Mouse (Mus musculus): ENCODE results near the gene Cacna1h. TPM values are rescaled to one million over a fixed set of nuclear protein-coding genes. Genes with fewer than 3 reads are reported as not detected.

The Cacna1h gene
- 10.3 and 10.6 TPM in 2 replicates for polyA plus RNA-seq (2014; fragmentation: Nextera tagmentation; extraction: Ambion mirVana)

- Histone ChIP-seq H3K4me2 (peak within 1 kb of the TSS; percentile 74), H3K27me3 (ENCODE audit: control insufficient read depth, insufficient read depth, low read length) (peaks cover 3% of the 10 kb centered on the region; the same call in 1 of the 2 replicates), H3K4me1 (ENCODE audit: control insufficient read depth, insufficient read depth, low read length) (peaks cover 34% of the 10 kb centered on the region), H3K9me3 (replicated peaks; ENCODE audit: control insufficient read depth, low read length) (no peaks in the 10 kb centered on the region), H3K4me3 (ENCODE audit: low read depth, low read length) (peak within 1 kb of the TSS; percentile 64), H3K36me3 (ENCODE audit: control insufficient read depth, insufficient read depth, low read length) (no peaks in the 10 kb centered on the region; the same call in 1 of the 2 replicates), H3K9ac (ENCODE audit: low read depth, low read length) (peak within 1 kb of the TSS; percentile 88), H3K27ac (ENCODE audit: low read depth, low read length) (peak within 1 kb of the TSS; percentile 77)
- under 1% methylated on average over 68 of the region's 103 CpGs for WGBS (ENCODE audit: insufficient replicate concordance)
- peak; percentile 81 for ATAC-seq (replicated peaks; ENCODE audit: insufficient number of reproducible peaks, low FRiP score, low TSS enrichment)
Measured at GRCm38 (mm10) chr17:25433617-25434606, at the start of gene Cacna1h. Gene Cacna1h, minus strand, starts transcription at chr17:25433783.

- Histone ChIP-seq H3K27me3 (ENCODE audit: control insufficient read depth, insufficient read depth, low read length) (peaks cover 11% of the 10 kb centered on the region; the same call in 1 of the 2 replicates), H3K9ac (ENCODE audit: low read depth, low read length) (no peak overlapping the region), H3K9me3 (replicated peaks; ENCODE audit: control insufficient read depth, low read length) (no peaks in the 10 kb centered on the region), H3K27ac (ENCODE audit: low read depth, low read length) (peak overlapping the region; percentile 76; the same call in 1 of the 2 replicates), H3K4me1 (ENCODE audit: control insufficient read depth, insufficient read depth, low read length) (peaks cover 25% of the 10 kb centered on the region), H3K4me2 (no peak overlapping the region), H3K36me3 (ENCODE audit: control insufficient read depth, insufficient read depth, low read length) (no peaks in the 10 kb centered on the region), H3K4me3 (ENCODE audit: low read depth, low read length) (no peak overlapping the region)
- ATAC-seq (replicated peaks; ENCODE audit: insufficient number of reproducible peaks, low FRiP score, low TSS enrichment), result no peak
- 61% methylated on average over 6 of the region's 6 CpGs for WGBS (ENCODE audit: insufficient replicate concordance)
Measured at GRCm38 (mm10) chr17:25482092-25482491, 48.5 kb upstream of the Cacna1h start.

GRCm38 (mm10) chr17:25480820-25481219, 47.2 kb upstream of the Cacna1h start:
- Histone ChIP-seq H3K4me2 (no peak overlapping the region), H3K36me3 (ENCODE audit: control insufficient read depth, insufficient read depth, low read length) (no peaks in the 10 kb centered on the region), H3K9me3 (replicated peaks; ENCODE audit: control insufficient read depth, low read length) (no peaks in the 10 kb centered on the region), H3K4me1 (ENCODE audit: control insufficient read depth, insufficient read depth, low read length) (peaks cover 27% of the 10 kb centered on the region), H3K27me3 (ENCODE audit: control insufficient read depth, insufficient read depth, low read length) (0 out of 2 replicates have a peak, but pooled peaks cover 9% of the 10 kb centered on the region), H3K9ac (ENCODE audit: low read depth, low read length) (no peak overlapping the region), H3K27ac (ENCODE audit: low read depth, low read length) (peak overlapping the region; percentile 76), H3K4me3 (ENCODE audit: low read depth, low read length) (no peak overlapping the region)
- peak; percentile 44; the same call in 1 of the 2 replicates for ATAC-seq (replicated peaks; ENCODE audit: insufficient number of reproducible peaks, low FRiP score, low TSS enrichment)
- 33% methylated on average over 4 of the region's 4 CpGs for WGBS (ENCODE audit: insufficient replicate concordance)

GRCm38 (mm10) chr17:25480152-25480551, 46.6 kb upstream of the Cacna1h start:
- WGBS (ENCODE audit: insufficient replicate concordance), result 31% methylated on average over 8 of the region's 8 CpGs
- Histone ChIP-seq H3K36me3 (ENCODE audit: control insufficient read depth, insufficient read depth, low read length) (no peaks in the 10 kb centered on the region), H3K4me3 (ENCODE audit: low read depth, low read length) (no peak overlapping the region), H3K4me1 (ENCODE audit: control insufficient read depth, insufficient read depth, low read length) (peaks cover 23% of the 10 kb centered on the region), H3K27ac (ENCODE audit: low read depth, low read length) (peak overlapping the region; percentile 76; the same call in 1 of the 2 replicates), H3K4me2 (peak overlapping the region; percentile 40), H3K9me3 (replicated peaks; ENCODE audit: control insufficient read depth, low read length) (no peaks in the 10 kb centered on the region), H3K27me3 (ENCODE audit: control insufficient read depth, insufficient read depth, low read length) (peaks cover 13% of the 10 kb centered on the region; the same call in 1 of the 2 replicates), H3K9ac (ENCODE audit: low read depth, low read length) (no peak overlapping the region)
- no peak for ATAC-seq (replicated peaks; ENCODE audit: insufficient number of reproducible peaks, low FRiP score, low TSS enrichment)

GRCm38 (mm10) chr17:25475946-25476744, 42.6 kb upstream of the Cacna1h start:
- 41% methylated on average over 19 of the region's 19 CpGs for WGBS (ENCODE audit: insufficient replicate concordance)
- Histone ChIP-seq H3K36me3 (ENCODE audit: control insufficient read depth, insufficient read depth, low read length) (no peaks in the 10 kb centered on the region), H3K27ac (ENCODE audit: low read depth, low read length) (no peak overlapping the region), H3K4me1 (ENCODE audit: control insufficient read depth, insufficient read depth, low read length) (peaks cover 25% of the 10 kb centered on the region), H3K9ac (ENCODE audit: low read depth, low read length) (no peak overlapping the region), H3K4me3 (ENCODE audit: low read depth, low read length) (no peak overlapping the region), H3K9me3 (replicated peaks; ENCODE audit: control insufficient read depth, low read length) (no peaks in the 10 kb centered on the region), H3K27me3 (ENCODE audit: control insufficient read depth, insufficient read depth, low read length) (peaks cover 28% of the 10 kb centered on the region), H3K4me2 (no peak overlapping the region)
- ATAC-seq (replicated peaks; ENCODE audit: insufficient number of reproducible peaks, low FRiP score, low TSS enrichment), result no peak

- peaks cover 12% of the 10 kb centered on the region for H3K4me1 ChIP-seq (ENCODE audit: control insufficient read depth, insufficient read depth, low read length)
- no peaks in the 10 kb centered on the region for H3K36me3 ChIP-seq (ENCODE audit: control insufficient read depth, insufficient read depth, low read length)
- peak overlapping the region; percentile 90 for H3K4me2 ChIP-seq
- H3K9ac ChIP-seq (ENCODE audit: low read depth, low read length), result peak overlapping the region; percentile 39
- no peak overlapping the region for H3K27ac ChIP-seq (ENCODE audit: low read depth, low read length)
- H3K27me3 ChIP-seq (ENCODE audit: control insufficient read depth, insufficient read depth, low read length), result peaks cover 29% of the 10 kb centered on the region
- ATAC-seq (replicated peaks; ENCODE audit: insufficient number of reproducible peaks, low FRiP score, low TSS enrichment), result no peak
- peak overlapping the region; percentile 41 for H3K4me3 ChIP-seq (ENCODE audit: low read depth, low read length)
- WGBS (ENCODE audit: insufficient replicate concordance), result 2% methylated on average over 38 of the region's 38 CpGs
- H3K9me3 ChIP-seq (replicated peaks; ENCODE audit: control insufficient read depth, low read length), result no peaks in the 10 kb centered on the region
Measured at GRCm38 (mm10) chr17:25474330-25475077, 40.9 kb upstream of the Cacna1h start.

GRCm38 (mm10) chr17:25472044-25472443, 38.5 kb upstream of the Cacna1h start:
- H3K27me3 ChIP-seq (ENCODE audit: control insufficient read depth, insufficient read depth, low read length), result peaks cover 29% of the 10 kb centered on the region
- H3K4me3 ChIP-seq (ENCODE audit: low read depth, low read length), result peak overlapping the region; percentile 18; the same call in 1 of the 2 replicates
- peak overlapping the region; percentile 52 for H3K4me2 ChIP-seq
- no peak overlapping the region for H3K9ac ChIP-seq (ENCODE audit: low read depth, low read length)
- no peak overlapping the region for H3K27ac ChIP-seq (ENCODE audit: low read depth, low read length)
- H3K4me1 ChIP-seq (ENCODE audit: control insufficient read depth, insufficient read depth, low read length), result peaks cover 28% of the 10 kb centered on the region
- no peaks in the 10 kb centered on the region for H3K36me3 ChIP-seq (ENCODE audit: control insufficient read depth, insufficient read depth, low read length)
- no peaks in the 10 kb centered on the region for H3K9me3 ChIP-seq (replicated peaks; ENCODE audit: control insufficient read depth, low read length)
- 33% methylated on average over 14 of the region's 14 CpGs for WGBS (ENCODE audit: insufficient replicate concordance)
- ATAC-seq (replicated peaks; ENCODE audit: insufficient number of reproducible peaks, low FRiP score, low TSS enrichment), result no peak

Measured in heart, embryonic 11.5 days (tissue).